ENCODE assay signal across 8 mouse cellular contexts in genomic region chr11:48838181-48838797, GRCm38 (mm10). TPM values are rescaled to one million over a fixed set of nuclear protein-coding genes. Genes with fewer than 3 reads are reported as not detected.
DNase-seq lines count a peak whose midpoint lies in the region; ATAC-seq lines count a peak whose summit lies in the region.

No protein-coding gene starts in this region.

- H3K27ac ChIP-seq in brown adipose tissue, adult 24 weeks (replicated peaks; ENCODE audit: low read depth, low read length), result no peak overlapping the region
- H3K27ac ChIP-seq in hindbrain, embryonic 11.5 days (ENCODE audit: low read depth, low read length), result no peak overlapping the region
- peak overlapping the region; percentile 73 for H3K27ac ChIP-seq in limb, embryonic 15.5 days

- 4% methylated on average over 16 of the region's 16 CpGs for WGBS in hindbrain, embryonic 11.5 days
- 4% methylated on average over 16 of the region's 16 CpGs for WGBS in limb, embryonic 15.5 days

- ATAC-seq in hindbrain, embryonic 11.5 days (ENCODE audit: low FRiP score), result peak; percentile 11; the same call in 1 of the 2 replicates
- ATAC-seq in limb, embryonic 15.5 days (ENCODE audit: insufficient number of reproducible peaks, low FRiP score, low TSS enrichment, low read depth), result no peak

- H3K4me2 ChIP-seq in hindbrain, embryonic 11.5 days (replicated peaks; ENCODE audit: low read depth, low read length), result peak overlapping the region; percentile 94
- peak overlapping the region; percentile 77 for H3K4me2 ChIP-seq in limb, embryonic 15.5 days

- H3K36me3 ChIP-seq in hindbrain, embryonic 11.5 days (ENCODE audit: control insufficient read depth, insufficient read depth, low read length), result no peaks in the 10 kb centered on the region
- no peaks in the 10 kb centered on the region for H3K36me3 ChIP-seq in limb, embryonic 15.5 days

- H3K27me3 ChIP-seq in hindbrain, embryonic 11.5 days (ENCODE audit: control insufficient read depth, insufficient read depth, low read length), result peaks cover 5% of the 10 kb centered on the region; the same call in 1 of the 2 replicates
- H3K27me3 ChIP-seq in limb, embryonic 15.5 days, result no peaks in the 10 kb centered on the region

- DNase-seq in right cerebral cortex, postnatal 10 days (ENCODE audit: low spot score in 2 of 2), result peak; percentile 30 to 35
- DNase-seq in right cerebral cortex, postnatal 36 days (ENCODE audit: low spot score in 2 of 2), result no peak
- peak; percentile 49 for DNase-seq in hindbrain, embryonic 11.5 days (ENCODE audit: low spot score)
- peak; percentile 43 to 84 for DNase-seq in natural killer cell, adult 2 months (ENCODE audit: low spot score in 2 of 2)
- no peak for DNase-seq in left cerebral cortex, adult 18-20 months (ENCODE audit: low spot score in 2 of 2)
- DNase-seq in layer of hippocampus, adult 9-11 months, result no peak

- H3K4me1 ChIP-seq in brown adipose tissue, adult 24 weeks (ENCODE audit: control insufficient read depth, insufficient read depth, insufficient read length, low read length), result no peaks in the 10 kb centered on the region; the same call in 1 of the 2 replicates
- H3K4me1 ChIP-seq in hindbrain, embryonic 11.5 days (replicated peaks; ENCODE audit: control insufficient read depth, insufficient read depth, low read length), result 0 out of 2 replicates have a peak, but pooled peaks cover 4% of the 10 kb centered on the region
- H3K4me1 ChIP-seq in limb, embryonic 15.5 days, result peaks cover 13% of the 10 kb centered on the region

- H3K9me3 ChIP-seq in hindbrain, embryonic 11.5 days (ENCODE audit: control insufficient read depth, low read length), result no peaks in the 10 kb centered on the region
- no peaks in the 10 kb centered on the region for H3K9me3 ChIP-seq in limb, embryonic 15.5 days

- H3K4me3 ChIP-seq in brown adipose tissue, adult 24 weeks (ENCODE audit: insufficient read depth, low read depth, low read length), result peak overlapping the region; percentile 81
- H3K4me3 ChIP-seq in hindbrain, embryonic 11.5 days (ENCODE audit: low read depth, low read length), result peak overlapping the region; percentile 77
- peak overlapping the region; percentile 87 for H3K4me3 ChIP-seq in limb, embryonic 15.5 days

- H3K9ac ChIP-seq in hindbrain, embryonic 11.5 days (ENCODE audit: low read depth, low read length), result peak overlapping the region; percentile 31; the same call in 1 of the 2 replicates
- H3K9ac ChIP-seq in limb, embryonic 15.5 days, result peak overlapping the region; percentile 66

RNA-seq across cellular contexts. Expression of gene Gm12184, which starts 11.8 kb away (rescaled TPM):
- polyA plus RNA-seq in brown adipose tissue, adult 24 weeks (2012; ENCODE audit: insufficient read depth, insufficient read length, missing spikeins), result 14.6 and 26.0 TPM in 2 replicates
- polyA plus RNA-seq in hindbrain, embryonic 11.5 days (2014; fragmentation: Nextera tagmentation; extraction: Ambion mirVana), result 5.8 and 7.4 TPM in 2 replicates
- 2.0 and 3.0 TPM in 2 replicates for polyA plus RNA-seq in limb, embryonic 15.5 days (2015; fragmentation: Nextera tagmentation; extraction: Ambion mirVana)
- 1 to 10 TPM; 1.7 to 3.0 TPM for total RNA-seq in left cerebral cortex, adult 18-20 months (2021)

RNA-seq across cellular contexts. Expression of gene Trim7, which starts 12.3 kb away (rescaled TPM):
- 1.4 and 1.5 TPM in 2 replicates for polyA plus RNA-seq in brown adipose tissue, adult 24 weeks (2012; ENCODE audit: insufficient read depth, insufficient read length, missing spikeins)
- 0.56 and 0.77 TPM in 2 replicates for polyA plus RNA-seq in hindbrain, embryonic 11.5 days (2014; fragmentation: Nextera tagmentation; extraction: Ambion mirVana)
- 2.0 and 2.8 TPM in 2 replicates for polyA plus RNA-seq in limb, embryonic 15.5 days (2015; fragmentation: Nextera tagmentation; extraction: Ambion mirVana)
- total RNA-seq in left cerebral cortex, adult 18-20 months (2021), result 1 to 10 TPM; 2.3 to 3.7 TPM

RNA-seq across cellular contexts. Expression of gene Trim41, which starts 21.1 kb away (rescaled TPM):
- polyA plus RNA-seq in brown adipose tissue, adult 24 weeks (2012; ENCODE audit: insufficient read depth, insufficient read length, missing spikeins), result 14.0 and 15.5 TPM in 2 replicates
- 4.2 and 4.5 TPM in 2 replicates for polyA plus RNA-seq in hindbrain, embryonic 11.5 days (2014; fragmentation: Nextera tagmentation; extraction: Ambion mirVana)
- 5.6 and 7.8 TPM in 2 replicates for polyA plus RNA-seq in limb, embryonic 15.5 days (2015; fragmentation: Nextera tagmentation; extraction: Ambion mirVana)
- 10 to 100 TPM; 57.1 to 60.2 TPM for total RNA-seq in left cerebral cortex, adult 18-20 months (2021)

RNA-seq across cellular contexts. Expression of gene Irgm1, which starts 33.2 kb away (rescaled TPM):
- 9.2 and 11.6 TPM in 2 replicates for polyA plus RNA-seq in brown adipose tissue, adult 24 weeks (2012; ENCODE audit: insufficient read depth, insufficient read length, missing spikeins)
- 1.5 and 2.1 TPM in 2 replicates for polyA plus RNA-seq in hindbrain, embryonic 11.5 days (2014; fragmentation: Nextera tagmentation; extraction: Ambion mirVana)
- polyA plus RNA-seq in limb, embryonic 15.5 days (2015; fragmentation: Nextera tagmentation; extraction: Ambion mirVana), result 7.1 and 7.3 TPM in 2 replicates
- 1 to 10 TPM; 7.0 to 7.7 TPM for total RNA-seq in left cerebral cortex, adult 18-20 months (2021)

RNA-seq across cellular contexts. Expression of gene Rack1, which starts 38.2 kb away (rescaled TPM):
- 405 and 526 TPM in 2 replicates for polyA plus RNA-seq in brown adipose tissue, adult 24 weeks (2012; ENCODE audit: insufficient read depth, insufficient read length, missing spikeins)
- 654 and 661 TPM in 2 replicates for polyA plus RNA-seq in hindbrain, embryonic 11.5 days (2014; fragmentation: Nextera tagmentation; extraction: Ambion mirVana)
- 646 and 717 TPM in 2 replicates for polyA plus RNA-seq in limb, embryonic 15.5 days (2015; fragmentation: Nextera tagmentation; extraction: Ambion mirVana)
- 100 to 1,000 TPM; 233 to 240 TPM for total RNA-seq in left cerebral cortex, adult 18-20 months (2021)

Comparison
In these comparisons a context has a peak if more than half of its experiments do, and no peak if none do; other contexts are left out.
1. DNase-seq: peak in right cerebral cortex, postnatal 10 days (2 of 2), hindbrain, embryonic 11.5 days (single experiment) and natural killer cell, adult 2 months (2 of 2); none in right cerebral cortex, postnatal 36 days (0 of 2), left cerebral cortex, adult 18-20 months (0 of 2) and layer of hippocampus, adult 9-11 months (single experiment).
2. Peak in every context shown above with its lines, with median percentiles within 50 percentile points of each other: H3K4me3 ChIP-seq.